Mouse (Mus musculus) CD4-positive helper T cell, adult 2 months (primary cell): Measurements from ENCODE around the gene Btbd9.
"Not testable (repeated sequence)": the region's sequence is repeated elsewhere in the genome, so short reads cannot be mapped to it uniquely, and the experiment has no call there.

Source experiments
- DNase-seq: peaks from one replicate; pipeline ENCODE4 v3.0.0-alpha.2; 2012; ENCODE audit warnings: low read depth, missing footprints, low spot score

Btbd9 gene

DNA sequence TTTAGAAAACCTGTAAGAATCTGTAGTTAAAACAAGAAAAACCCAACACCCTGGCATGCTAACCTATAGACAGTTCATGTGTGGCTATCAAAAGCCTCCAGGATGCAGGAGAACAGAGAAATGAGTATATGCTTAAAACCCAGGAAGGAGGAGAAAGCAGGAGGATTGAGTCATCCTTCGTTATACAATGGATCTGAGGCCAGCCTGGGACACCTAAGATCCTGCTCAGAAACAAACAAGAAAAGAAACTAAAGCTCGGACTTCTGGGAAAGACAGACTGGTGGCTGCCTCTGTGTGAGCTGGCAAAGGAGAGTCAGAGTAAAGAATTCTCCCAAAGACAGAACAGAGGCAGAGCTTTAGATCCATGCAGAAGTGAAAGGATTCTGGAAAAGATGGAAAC is 17.7 kb downstream of the Btbd9 start:
- no peak for DNase-seq

DNA sequence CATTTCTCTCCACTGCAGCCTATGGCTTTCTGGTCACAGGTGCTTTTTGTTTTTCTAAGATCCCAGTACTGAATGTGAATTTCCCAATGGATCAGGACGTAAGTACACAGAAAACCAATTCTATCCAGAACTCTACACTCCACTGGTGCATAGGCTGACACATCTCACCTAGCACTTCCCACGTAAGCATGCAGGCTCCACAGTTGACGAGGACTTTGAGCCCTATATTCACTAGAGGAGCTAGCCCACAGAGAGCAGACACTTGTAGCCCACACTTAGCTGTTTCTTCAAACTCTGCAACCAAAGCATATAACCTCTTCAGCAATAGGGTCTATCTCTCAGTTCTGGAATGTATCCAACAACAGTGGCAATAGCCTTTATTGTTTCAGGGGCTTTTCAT is 19.8 kb downstream of the Btbd9 start:
- DNase-seq, result no peak

DNA sequence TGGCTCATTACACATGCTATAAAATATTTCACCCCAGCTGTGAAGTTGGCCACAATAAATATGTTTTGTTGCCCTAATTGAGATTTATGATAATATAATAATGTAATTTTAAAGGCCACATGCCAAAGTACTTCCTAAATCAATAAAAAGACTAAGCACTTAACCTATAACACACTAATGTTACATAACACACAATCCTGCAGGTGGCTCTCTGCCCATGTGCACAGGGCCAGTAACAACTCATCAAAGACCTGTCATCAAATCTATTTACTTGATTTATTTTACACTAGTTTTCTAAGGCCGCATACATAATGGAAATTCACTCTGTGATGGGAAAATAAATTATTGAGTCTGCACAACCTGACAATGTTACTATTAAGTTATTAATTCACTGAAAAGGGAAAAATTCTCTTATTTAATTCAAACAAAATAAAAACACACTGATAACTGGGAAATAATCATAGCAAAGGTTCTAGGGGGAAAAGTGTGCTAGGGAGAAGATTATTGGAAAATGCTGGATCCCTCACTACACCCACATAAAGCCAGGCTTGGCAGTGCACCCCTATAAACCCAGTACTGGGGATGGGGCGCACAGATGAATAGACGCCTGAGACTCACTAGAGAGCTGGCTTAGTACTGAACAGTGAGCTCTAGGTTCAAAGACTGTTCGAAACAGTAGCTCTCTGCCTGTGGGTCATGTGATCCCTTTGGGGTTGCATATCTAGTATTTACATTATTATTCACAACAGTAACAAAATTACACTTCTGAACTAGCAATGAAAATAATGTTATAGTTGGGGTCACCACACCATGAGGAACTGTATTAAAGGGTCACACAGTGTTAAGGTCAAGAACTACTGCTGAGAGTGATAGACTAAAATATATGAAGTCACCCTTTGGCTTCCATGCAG is 23.0 kb downstream of the Btbd9 start:
- DNase-seq, result no peak

DNA sequence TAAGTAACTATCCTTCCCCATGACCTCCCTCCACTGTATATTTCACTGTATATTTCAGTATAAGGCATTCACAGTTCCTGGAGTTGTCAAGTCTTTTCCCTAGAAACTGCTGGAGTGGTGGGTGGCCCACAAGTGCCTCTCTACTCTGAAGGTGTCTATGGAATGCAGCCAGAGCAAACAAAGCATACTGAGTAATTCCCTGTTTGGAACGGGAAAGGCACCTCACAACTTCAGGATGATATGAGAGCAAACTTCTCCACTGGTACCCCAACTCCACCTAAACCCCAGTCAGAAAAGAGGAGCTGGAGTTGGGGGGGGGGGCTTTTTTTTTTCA is 25.5 kb downstream of the Btbd9 start:
- no peak for DNase-seq

DNA sequence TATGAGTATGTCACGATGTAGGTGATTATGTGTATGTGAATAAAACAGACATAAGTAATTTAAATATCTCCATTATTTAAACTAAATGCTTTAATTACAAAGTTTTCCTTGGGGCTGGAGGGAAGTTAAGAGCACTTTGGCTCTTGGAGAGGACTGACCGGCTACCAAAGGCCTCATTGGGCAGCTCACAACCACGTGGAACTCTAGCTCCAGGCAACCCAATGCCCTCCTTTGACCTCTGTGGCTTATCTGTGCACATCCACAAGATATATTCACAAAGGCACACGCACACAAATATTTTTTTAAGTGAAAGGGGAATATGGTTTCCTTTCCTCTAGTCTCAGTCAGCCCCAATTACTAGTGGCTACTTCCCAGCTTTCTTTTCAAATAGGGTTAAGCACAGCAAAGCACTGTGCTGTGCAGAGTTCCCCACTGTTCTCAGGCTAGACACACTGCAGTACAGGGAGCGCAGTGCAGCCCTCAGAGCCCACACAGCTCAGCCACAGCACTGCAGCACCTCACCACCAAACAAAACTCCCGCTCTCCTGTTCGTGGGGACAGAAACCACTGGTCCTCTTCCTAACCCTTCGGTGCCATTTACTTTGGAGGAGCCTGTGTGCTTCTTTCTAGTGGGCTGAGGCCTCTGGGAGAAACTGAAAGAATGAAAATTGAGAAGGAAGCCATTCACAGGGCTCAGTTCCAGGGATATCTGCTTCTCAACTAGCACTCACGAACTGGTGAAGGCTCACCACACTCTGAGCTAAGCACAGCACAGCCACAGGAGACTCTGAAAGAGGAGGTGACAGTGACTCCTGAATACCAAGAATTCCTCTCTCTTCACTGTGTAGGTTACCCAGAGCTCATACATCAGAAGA is 26.2 kb downstream of the Btbd9 start:
- no peak for DNase-seq

DNA sequence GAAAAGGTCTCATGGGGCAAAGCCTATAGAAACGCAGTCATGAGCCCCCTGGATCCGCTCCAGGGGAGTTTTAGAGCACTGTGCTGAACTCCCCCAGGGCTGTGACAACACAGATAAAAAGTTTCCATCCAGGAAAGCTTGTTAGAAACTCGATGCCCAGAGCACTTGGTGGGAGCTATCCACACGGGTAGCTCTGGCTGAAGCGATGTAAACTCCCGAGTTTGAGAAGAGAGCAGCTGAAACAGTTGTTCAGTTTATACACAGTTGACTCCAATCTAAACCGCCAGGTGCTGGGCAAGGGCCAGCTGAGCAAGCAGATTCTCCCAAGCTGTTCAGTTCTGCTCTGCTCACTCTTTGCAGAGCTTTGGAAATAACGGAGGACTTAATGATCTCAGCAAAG is 37.2 kb downstream of the Btbd9 start:
- DNase-seq, result no peak

DNA sequence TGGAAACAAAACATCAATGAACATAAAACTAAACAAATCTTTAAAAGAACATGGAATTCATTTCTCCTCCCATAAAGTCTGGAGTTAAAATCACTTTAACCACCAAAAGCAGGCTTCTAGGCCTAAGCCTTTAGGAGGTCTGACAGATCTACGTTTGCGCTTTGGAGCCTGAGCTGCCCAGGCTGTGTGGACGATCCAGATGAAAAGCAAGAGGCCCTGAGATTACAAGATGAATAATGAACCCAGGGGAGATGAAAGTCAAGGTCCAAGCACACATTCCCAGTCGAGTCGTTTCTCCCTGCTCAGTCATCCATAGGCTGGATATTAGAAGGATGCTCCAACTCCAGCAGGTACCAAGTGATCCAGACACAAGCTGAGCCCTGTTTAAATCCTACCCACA is 39.6 kb downstream of the Btbd9 start:
- DNase-seq, result no peak

DNA sequence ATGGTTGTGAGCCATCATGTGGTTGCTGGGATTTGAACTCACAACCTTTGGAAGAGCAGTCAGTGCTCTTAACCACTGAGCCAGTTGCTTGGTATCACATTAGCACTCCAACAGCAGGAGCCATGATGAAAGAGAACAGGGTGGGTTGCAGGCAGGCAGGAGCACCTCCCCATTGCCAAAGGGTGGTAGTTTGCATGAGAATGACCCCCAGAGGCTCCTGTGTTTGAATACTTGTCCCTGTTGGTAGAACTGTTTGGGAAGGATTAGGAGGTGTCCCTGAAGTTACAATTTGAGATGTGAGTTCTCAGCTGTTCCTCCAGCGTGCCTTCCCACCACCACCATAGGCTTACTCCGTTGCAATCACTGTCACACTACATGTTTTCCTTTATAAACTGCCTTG is 43.2 kb downstream of the Btbd9 start:
- no peak for DNase-seq

DNA sequence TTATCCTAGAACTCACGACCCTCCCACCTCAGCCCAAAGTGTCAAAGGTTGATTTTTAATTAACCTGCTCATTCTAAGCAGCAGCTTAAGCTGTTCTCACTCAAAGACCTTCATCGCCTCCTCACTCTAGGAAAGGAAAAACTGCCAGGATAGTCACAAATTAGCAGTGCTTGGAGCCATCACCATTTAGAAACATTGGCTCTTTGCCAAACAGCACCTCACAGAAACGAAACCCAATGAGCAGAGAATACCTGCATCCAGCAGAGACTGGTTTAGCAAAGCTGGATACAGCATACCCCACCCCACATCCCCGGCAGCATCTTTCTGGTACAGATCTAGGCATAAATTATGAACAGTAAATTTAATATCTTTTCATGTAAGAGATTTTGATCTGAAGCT is 45.7 kb downstream of the Btbd9 start:
- no peak for DNase-seq

DNA sequence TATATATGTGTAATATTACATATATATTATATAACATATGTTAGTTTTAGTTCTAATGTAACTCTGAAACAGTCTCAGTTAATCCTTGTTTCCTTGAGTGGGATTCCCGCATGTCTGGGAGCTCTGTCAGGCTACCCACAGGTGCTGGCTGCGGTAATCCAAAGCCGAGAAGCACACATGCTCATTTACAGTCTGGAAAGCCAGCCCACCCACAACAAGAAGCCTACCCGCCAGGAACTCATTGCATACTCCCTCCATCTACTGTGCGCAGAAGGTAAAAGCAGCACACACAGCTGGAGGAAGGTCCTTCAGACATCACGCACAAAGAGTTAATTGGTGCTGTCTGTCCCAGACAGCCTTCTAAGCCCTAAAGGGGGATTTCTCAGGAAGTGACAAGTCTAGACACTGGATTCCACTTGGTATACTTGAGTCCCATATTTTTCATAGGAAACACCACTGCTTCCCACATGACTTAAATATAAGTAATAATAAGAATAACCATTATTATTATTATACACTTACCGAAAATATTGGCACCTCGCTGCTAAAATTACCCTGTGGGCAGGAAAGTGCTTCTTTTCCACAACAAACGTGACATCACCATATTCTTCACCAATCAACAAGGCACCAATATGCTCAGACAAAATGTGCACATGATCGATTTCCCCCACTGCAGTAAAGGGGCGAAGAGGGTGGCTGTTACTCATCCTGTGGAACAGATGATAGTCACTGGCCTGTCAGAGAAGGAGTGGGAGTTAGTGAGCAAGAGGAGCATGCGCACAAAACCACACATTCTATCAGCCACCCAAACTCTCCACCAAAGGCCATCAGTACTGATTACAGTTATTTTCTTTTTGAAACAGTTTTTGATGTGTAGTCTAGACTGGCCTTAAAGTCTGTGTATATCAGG is 46.4 kb downstream of the Btbd9 start:
- peak; percentile 45 for DNase-seq

DNA sequence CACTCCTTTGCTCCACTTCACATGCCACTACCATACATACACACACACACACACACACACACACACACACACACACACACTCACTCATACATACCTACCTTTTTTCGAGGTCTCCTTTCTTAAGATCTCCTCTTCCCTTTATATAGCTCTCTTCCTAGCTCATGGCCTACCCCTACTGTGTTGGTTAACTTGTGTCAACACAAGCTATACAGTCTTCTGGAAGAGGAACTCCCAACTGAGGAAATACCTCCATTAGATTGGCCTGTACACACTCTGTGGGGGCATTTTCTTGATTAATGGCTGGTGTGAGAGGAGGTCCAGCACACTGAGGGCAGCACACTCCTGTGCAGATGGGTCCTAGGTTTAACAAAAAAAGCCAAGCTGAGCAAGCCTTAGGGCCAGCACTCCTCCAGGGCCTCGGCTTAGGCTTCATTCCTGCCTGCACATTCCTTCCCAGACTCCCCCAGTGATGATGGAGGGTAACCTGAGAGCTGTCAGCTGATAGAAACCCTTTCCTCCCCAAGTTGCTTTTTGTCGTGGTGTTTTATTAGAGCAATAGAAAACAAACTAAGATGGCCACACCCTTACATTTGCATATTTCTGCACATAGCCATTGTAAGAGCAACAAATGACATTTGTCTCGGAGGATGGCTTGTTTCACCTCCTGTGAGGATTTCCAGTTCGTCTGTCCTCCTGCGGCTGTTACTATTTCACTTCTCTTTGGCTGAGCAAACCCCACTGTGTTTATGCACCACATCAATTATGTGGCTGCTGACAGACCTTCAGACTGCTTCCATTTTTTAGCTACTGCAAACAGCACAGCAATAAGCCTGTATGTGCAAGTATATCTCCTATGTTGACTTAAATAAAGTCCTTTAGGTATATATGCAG is 50.6 kb downstream of the Btbd9 start:
- no peak for DNase-seq

DNA sequence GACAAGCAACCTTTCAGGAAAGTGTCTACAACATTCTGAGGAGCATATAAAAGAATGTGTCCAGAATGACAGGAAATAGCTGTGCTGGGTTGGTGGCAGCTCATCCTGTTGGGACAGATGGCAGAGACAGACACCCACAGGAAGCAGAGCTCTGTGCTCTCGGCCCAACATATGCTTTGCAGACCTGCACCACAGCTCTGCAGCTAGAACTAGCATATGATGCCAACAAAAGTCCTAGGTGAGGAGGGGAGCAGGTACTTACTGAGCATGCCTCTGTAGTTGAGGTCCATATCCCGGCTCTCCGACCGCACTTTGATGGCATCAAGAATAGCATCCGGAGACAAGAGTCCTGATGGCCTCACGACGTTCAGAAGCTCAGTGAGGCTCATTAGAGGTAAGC is 51.8 kb downstream of the Btbd9 start:
- DNase-seq, result no peak

DNA sequence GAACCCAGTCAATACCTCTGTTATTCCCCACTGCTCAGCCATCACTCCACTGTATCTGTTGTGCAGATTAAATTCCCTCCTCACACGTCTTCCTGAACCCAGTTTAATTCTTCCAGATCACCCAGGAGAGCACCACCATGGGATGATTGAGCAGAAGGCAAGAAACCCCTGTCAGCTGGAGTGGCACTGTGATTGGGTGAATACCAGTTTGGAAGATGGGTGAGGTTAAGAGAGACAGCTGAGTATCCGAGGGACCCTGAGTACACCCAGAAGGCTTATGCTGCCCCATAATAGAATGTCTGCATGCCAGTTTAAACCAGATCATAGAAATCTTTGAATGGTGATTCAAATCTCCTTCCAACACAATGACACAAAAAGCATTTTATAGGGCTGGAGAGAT is 52.5 kb downstream of the Btbd9 start:
- no peak for DNase-seq

DNA sequence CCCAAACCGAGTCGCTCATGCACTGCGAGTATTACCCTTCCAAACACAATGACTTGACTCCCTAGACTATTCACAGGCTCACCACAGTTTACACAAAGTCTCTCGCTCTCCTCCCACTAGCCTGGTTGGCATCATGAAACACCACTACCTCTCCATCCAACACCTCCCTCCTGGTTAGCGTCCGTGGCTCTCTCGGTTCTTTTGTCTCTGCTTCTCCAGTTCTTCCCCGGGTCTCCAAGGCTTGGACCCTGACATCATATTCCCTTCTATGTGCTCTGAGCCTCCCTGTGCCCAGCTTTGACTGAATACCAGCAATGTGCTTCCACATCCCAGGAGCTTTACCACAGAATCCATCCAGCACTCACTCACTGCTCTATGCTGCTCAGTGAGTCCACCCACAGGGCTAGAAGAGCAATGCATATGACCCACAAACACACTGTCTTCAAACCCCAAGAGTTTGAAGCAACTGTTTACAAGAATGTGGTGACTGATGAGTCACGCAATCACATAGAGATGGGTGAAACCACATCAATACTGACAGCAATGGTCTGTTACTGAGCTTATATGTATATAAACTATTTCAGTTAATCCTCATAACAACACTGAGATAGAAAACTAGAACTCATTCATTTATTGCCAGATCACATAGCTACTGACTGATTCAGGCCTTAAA is 53.7 kb downstream of the Btbd9 start:
- DNase-seq, result peak; percentile 13

DNA sequence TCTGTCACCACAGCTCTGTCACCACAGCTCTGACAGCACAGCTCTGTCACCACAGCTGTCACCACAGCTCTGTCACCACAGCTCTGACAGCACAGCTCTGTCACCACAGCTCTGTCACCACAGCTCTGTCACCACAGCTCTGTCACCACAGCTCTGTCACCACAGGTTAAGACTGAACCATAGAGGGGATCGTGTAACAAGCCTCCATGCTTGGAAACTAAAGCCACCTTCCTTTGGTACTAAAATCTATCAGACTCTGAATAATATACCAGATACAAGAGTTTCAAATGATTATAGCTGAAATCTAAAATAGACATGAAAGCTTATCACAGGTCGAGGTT is 57.1 kb downstream of the Btbd9 start:
- DNase-seq, result not testable (repeated sequence)

DNA sequence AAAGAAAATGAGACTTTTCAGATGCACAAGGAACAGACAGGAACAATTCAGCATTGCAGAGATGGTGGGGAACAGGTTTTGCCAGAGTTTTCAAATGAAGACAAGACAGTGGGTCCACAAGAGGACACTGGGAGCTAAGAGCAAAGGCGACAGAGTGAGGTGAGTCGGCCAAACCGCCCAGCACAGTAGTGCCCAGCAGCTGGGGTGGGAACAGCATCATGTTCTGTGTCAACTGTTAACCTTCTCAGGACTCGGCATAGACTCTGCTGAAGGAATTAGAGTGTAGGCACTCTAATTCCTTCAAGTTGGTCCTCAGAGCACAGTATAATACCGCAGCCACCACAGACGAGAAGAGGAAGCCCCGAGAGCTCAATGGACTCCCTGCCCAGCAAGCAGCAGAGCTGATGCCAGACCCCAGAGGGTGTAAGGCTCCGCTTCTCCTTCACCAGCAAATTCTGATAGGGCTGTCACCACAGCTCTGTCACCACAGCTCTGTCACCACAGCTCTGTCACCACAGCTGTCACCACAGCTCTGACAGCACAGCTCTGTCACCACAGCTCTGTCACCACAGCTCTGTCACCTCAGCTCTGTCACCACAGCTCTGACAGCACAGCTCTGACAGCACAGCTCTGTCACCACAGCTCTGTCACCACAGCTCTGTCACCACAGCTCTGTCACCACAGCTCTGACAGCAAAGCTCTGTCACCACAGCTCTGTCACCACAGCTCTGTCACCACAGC is 57.7 kb downstream of the Btbd9 start:
- peak; percentile 60 for DNase-seq

DNA sequence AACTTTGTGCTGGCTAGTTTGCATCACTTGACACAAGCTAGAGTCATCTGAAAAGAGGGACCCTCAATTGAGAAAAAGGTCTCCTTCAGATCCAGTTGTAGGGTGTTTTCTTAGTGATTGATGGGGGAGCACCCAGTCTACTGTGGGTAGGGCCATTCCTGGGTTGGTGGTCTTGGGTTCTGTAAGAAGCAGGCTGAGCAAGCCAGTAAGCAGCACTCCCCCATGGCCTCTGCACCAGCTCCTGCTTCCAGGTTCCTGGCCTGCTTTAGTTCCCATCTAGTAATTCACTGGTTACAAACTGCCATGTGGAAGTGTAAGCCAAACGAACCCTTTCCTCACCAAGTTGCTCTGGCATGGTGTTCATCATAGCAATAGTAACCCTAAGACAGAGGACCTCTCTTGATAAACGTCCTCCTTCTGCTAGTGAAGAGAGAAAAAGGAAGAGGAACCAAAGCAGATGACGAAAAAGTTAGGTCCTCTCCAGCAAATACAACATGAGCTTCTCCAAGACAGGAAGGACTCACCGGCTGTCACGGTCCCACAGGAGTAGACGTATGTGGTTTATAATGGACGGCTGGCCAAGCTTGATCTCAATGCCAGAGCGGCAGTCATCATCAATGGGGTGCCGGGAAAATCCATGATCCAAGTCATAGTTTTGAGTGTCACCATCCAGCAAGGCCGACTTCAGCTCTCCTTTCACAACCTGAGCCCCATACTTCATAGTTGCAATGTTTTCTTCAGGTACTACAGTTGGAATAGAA is 59.5 kb downstream of the Btbd9 start:
- no peak for DNase-seq

DNA sequence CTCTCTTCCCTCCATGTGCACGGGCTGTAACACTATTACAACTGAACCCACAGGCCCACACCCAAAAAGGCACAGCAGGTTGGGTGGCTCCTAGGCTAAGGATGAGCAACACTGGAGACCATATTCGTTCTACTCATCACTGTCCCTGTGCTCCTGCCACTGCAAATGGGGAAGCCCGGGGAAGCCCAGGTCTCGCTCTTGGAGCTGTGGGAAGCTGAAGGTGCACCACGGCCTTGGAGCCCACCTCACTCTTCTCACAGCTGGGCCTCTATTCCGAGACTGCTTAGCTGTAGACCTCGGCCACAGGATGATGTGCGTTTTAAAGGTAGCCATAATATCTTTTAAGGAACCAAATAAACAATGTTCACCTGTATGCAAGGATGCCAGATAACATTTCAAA is 60.9 kb downstream of the Btbd9 start:
- DNase-seq, result no peak

DNA sequence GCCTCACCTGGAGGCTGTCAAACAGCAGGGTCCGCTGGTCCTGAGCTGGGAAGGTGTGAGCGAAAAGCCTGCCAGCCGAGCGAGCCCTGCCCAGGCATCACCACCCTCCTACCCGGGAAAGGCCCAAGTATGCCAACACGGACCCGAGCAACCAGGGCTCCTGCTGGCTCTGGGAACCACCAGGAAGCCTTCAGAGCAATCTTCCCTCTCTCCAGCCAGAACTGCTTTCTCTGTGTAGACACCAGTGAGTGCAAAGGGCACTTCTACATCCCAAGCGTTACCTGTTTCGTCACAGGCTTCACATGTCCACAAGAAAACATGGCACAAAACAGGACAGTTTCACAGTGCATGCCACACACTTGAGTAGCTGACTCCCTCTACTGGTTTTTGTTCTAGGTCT is 63.3 kb downstream of the Btbd9 start:
- DNase-seq, result no peak
